Comparison of ENCODE assay signal across 13 mouse cellular contexts in genomic region chr7:99407598-99407997, GRCm38 (mm10). TPM values are rescaled to one million over a fixed set of nuclear protein-coding genes. Genes with fewer than 3 reads are reported as not detected.
DNase-seq lines count a peak whose midpoint lies in the region; ATAC-seq and TF ChIP-seq lines count a peak whose summit lies in the region.
"Had no signal": no experiment of that assay in that cellular context is flagged by ENCODE, and none has a peak within 500 bp of the region (broad histone marks: within the 10 kb centered on the region; RNA-seq: fewer than 3 reads in every experiment).

No protein-coding gene starts in this region.

- no peak for TF ChIP-seq POLR2A in ES-Bruce4 (IDR thresholded peaks at IDR 0.05; ENCODE audit: insufficient read depth, low read length)

- H3K27ac ChIP-seq in hindbrain, embryonic 13.5 days = no peak overlapping the region
- no peak overlapping the region for H3K27ac ChIP-seq in hindbrain, embryonic 11.5 days (ENCODE audit: low read depth, low read length)
- no peak overlapping the region for H3K27ac ChIP-seq in ES-Bruce4 (ENCODE audit: insufficient read depth, low read length)
- H3K27ac ChIP-seq in liver, postnatal 0 days (ENCODE audit: low read depth) = 0 out of 2 replicates have a peak overlapping the region, but pooled peaks have one; percentile 22
- H3K27ac ChIP-seq in midbrain, postnatal 0 days (ENCODE audit: low read depth, low read length) = no peak overlapping the region
- H3K27ac ChIP-seq: forebrain, embryonic 12.5 days; neural tube, embryonic 13.5 days had no signal

- H3K27me3 ChIP-seq in hindbrain, embryonic 13.5 days = no peaks in the 10 kb centered on the region
- H3K27me3 ChIP-seq in hindbrain, embryonic 11.5 days (ENCODE audit: control insufficient read depth, insufficient read depth, low read length) = no peaks in the 10 kb centered on the region
- no peaks in the 10 kb centered on the region for H3K27me3 ChIP-seq in ES-Bruce4 (ENCODE audit: control insufficient read depth, insufficient read depth, low read length, poor library complexity, severe bottlenecking)
- H3K27me3 ChIP-seq in liver, postnatal 0 days (ENCODE audit: insufficient read depth, low read length) = no peaks in the 10 kb centered on the region
- no peaks in the 10 kb centered on the region for H3K27me3 ChIP-seq in midbrain, postnatal 0 days (ENCODE audit: insufficient read depth, low read length)
- H3K27me3 ChIP-seq: forebrain, embryonic 12.5 days; neural tube, embryonic 13.5 days had no signal

- DNase-seq in hindbrain, embryonic 11.5 days (ENCODE audit: low spot score) = no peak
- DNase-seq in 416B (ENCODE audit: low read depth) = peak; percentile 79
- no peak for DNase-seq in liver, postnatal 0 days
- no peak for DNase-seq in midbrain, postnatal 0 days (ENCODE audit: low spot score)
- DNase-seq in adrenal gland, adult (ENCODE audit: inconsistent age in 2 of 2, low spot score in 1 of 2) = no peak
- no peak for DNase-seq in Muller cell, postnatal 12 days (ENCODE audit: inconsistent ontology term)
- DNase-seq: right cerebral cortex, postnatal 4 days had no signal

- peak; percentile 51; the same call in 1 of the 2 replicates for TF ChIP-seq EP300 in ES-Bruce4 (IDR thresholded peaks at IDR 0.05; ENCODE audit: insufficient read depth, low read depth, low read length)
- TF ChIP-seq EP300 in liver, postnatal 0 days (IDR thresholded peaks at IDR 0.05; ENCODE audit: low read depth) = no peak

- 0 out of 2 replicates have a peak, but pooled peaks have one; percentile 15 for ATAC-seq in hindbrain, embryonic 13.5 days (ENCODE audit: low FRiP score)
- no peak for ATAC-seq in hindbrain, embryonic 11.5 days (ENCODE audit: low FRiP score)
- ATAC-seq in liver, postnatal 0 days = peak; percentile 47; the same call in 1 of the 2 replicates
- ATAC-seq in midbrain, postnatal 0 days (ENCODE audit: low FRiP score) = no peak

- 82% methylated on average over 2 of the region's 2 CpGs for WGBS in hindbrain, embryonic 13.5 days
- 96% methylated on average over 2 of the region's 2 CpGs for WGBS in hindbrain, embryonic 11.5 days
- 42% methylated on average over 2 of the region's 2 CpGs for WGBS in liver, postnatal 0 days (ENCODE audit: insufficient replicate concordance)
- WGBS in midbrain, postnatal 0 days = 87% methylated on average over 2 of the region's 2 CpGs

- H3K4me2 ChIP-seq in hindbrain, embryonic 13.5 days = no peak overlapping the region
- H3K4me2 ChIP-seq in hindbrain, embryonic 11.5 days (replicated peaks; ENCODE audit: low read depth, low read length) = no peak overlapping the region
- peak overlapping the region; percentile 6; the same call in 1 of the 2 replicates for H3K4me2 ChIP-seq in liver, postnatal 0 days (ENCODE audit: low read depth, low read length)
- no peak overlapping the region for H3K4me2 ChIP-seq in midbrain, postnatal 0 days (ENCODE audit: low read depth, low read length, poor library complexity, severe bottlenecking)
- H3K4me2 ChIP-seq: forebrain, embryonic 12.5 days; midbrain, embryonic 11.5 days; neural tube, embryonic 13.5 days had no signal

- H3K4me1 ChIP-seq in hindbrain, embryonic 13.5 days (replicated peaks) = peaks cover 26% of the 10 kb centered on the region
- H3K4me1 ChIP-seq in hindbrain, embryonic 11.5 days (replicated peaks; ENCODE audit: control insufficient read depth, insufficient read depth, low read length) = peaks cover 3% of the 10 kb centered on the region; the same call in 1 of the 2 replicates
- peaks cover 12% of the 10 kb centered on the region for H3K4me1 ChIP-seq in ES-Bruce4 (ENCODE audit: control insufficient read depth, insufficient read depth, low read length)
- peaks cover 16% of the 10 kb centered on the region for H3K4me1 ChIP-seq in liver, postnatal 0 days (ENCODE audit: insufficient read depth)
- no peaks in the 10 kb centered on the region for H3K4me1 ChIP-seq in midbrain, postnatal 0 days (ENCODE audit: insufficient read depth, low read length)

- H3K4me3 ChIP-seq in hindbrain, embryonic 13.5 days = no peak overlapping the region
- H3K4me3 ChIP-seq in hindbrain, embryonic 11.5 days (ENCODE audit: low read depth, low read length) = no peak overlapping the region
- no peak overlapping the region for H3K4me3 ChIP-seq in ES-Bruce4 (ENCODE audit: low read depth, low read length)
- no peak overlapping the region for H3K4me3 ChIP-seq in liver, postnatal 0 days (ENCODE audit: low read depth, low read length)
- H3K4me3 ChIP-seq in midbrain, postnatal 0 days (ENCODE audit: low read depth, low read length) = no peak overlapping the region
- H3K4me3 ChIP-seq: forebrain, embryonic 12.5 days; neural tube, embryonic 13.5 days had no signal

- peaks cover 43% of the 10 kb centered on the region for H3K36me3 ChIP-seq in hindbrain, embryonic 13.5 days
- no peaks in the 10 kb centered on the region for H3K36me3 ChIP-seq in hindbrain, embryonic 11.5 days (ENCODE audit: control insufficient read depth, insufficient read depth, low read length)
- no peaks in the 10 kb centered on the region for H3K36me3 ChIP-seq in ES-Bruce4 (ENCODE audit: control insufficient read depth, insufficient read depth, low read length, poor library complexity, severe bottlenecking)
- H3K36me3 ChIP-seq in liver, postnatal 0 days (replicated peaks; ENCODE audit: insufficient read depth, low read length) = no peaks in the 10 kb centered on the region
- peaks cover 7% of the 10 kb centered on the region for H3K36me3 ChIP-seq in midbrain, postnatal 0 days (ENCODE audit: insufficient read depth, low read length)
- H3K36me3 ChIP-seq: forebrain, embryonic 12.5 days had no signal

- no peak for TF ChIP-seq CTCF in ES-Bruce4 (IDR thresholded peaks at IDR 0.05; ENCODE audit: low read depth, low read length)
- TF ChIP-seq CTCF in liver, postnatal 0 days (IDR thresholded peaks at IDR 0.05; ENCODE audit: low read depth) = no peak
- no peak for TF ChIP-seq CTCF in midbrain, postnatal 0 days (IDR thresholded peaks at IDR 0.05)

- H3K9me3 ChIP-seq in hindbrain, embryonic 13.5 days = no peaks in the 10 kb centered on the region
- no peaks in the 10 kb centered on the region for H3K9me3 ChIP-seq in hindbrain, embryonic 11.5 days (ENCODE audit: control insufficient read depth, low read length)
- H3K9me3 ChIP-seq in ES-Bruce4 (replicated peaks; ENCODE audit: control insufficient read depth, insufficient read depth, low read length, poor library complexity, severe bottlenecking) = no peaks in the 10 kb centered on the region
- no peaks in the 10 kb centered on the region for H3K9me3 ChIP-seq in liver, postnatal 0 days (ENCODE audit: low read length)
- H3K9me3 ChIP-seq in midbrain, postnatal 0 days (ENCODE audit: low read length) = no peaks in the 10 kb centered on the region
- H3K9me3 ChIP-seq: forebrain, embryonic 12.5 days; neural tube, embryonic 13.5 days had no signal

- H3K9ac ChIP-seq in hindbrain, embryonic 13.5 days = no peak overlapping the region
- H3K9ac ChIP-seq in hindbrain, embryonic 11.5 days (ENCODE audit: low read depth, low read length) = no peak overlapping the region
- H3K9ac ChIP-seq in ES-Bruce4 (ENCODE audit: low read depth, poor library complexity, severe bottlenecking) = no peak overlapping the region
- H3K9ac ChIP-seq in liver, postnatal 0 days (replicated peaks) = no peak overlapping the region
- H3K9ac ChIP-seq in midbrain, postnatal 0 days (replicated peaks; ENCODE audit: low read length, poor library complexity, severe bottlenecking) = no peak overlapping the region
- H3K9ac ChIP-seq: forebrain, embryonic 12.5 days; neural tube, embryonic 13.5 days had no signal

RNA-seq across cellular contexts. Expression of gene Gdpd5, which starts 26.4 kb away (rescaled TPM):
- polyA plus RNA-seq in hindbrain, embryonic 13.5 days (2015; fragmentation: Nextera tagmentation; extraction: Ambion mirVana) = 53.2 and 55.3 TPM in 2 replicates
- polyA plus RNA-seq in hindbrain, embryonic 11.5 days (2014; fragmentation: Nextera tagmentation; extraction: Ambion mirVana) = 23.0 and 25.9 TPM in 2 replicates
- polyA plus RNA-seq in ES-Bruce4 (2011; ENCODE audit: insufficient read depth, insufficient read length, low read depth, missing spikeins) = 5.9 and 8.4 TPM in 2 replicates
- 1.7 TPM in 2 replicates for polyA plus RNA-seq in liver, postnatal 0 days (2015; fragmentation: Nextera tagmentation; extraction: Ambion mirVana)
- total RNA-seq in midbrain, postnatal 0 days (2014; rRNA removed) = 41.0 and 44.6 TPM in 2 replicates
- polyA plus RNA-seq in midbrain, postnatal 0 days (2015; fragmentation: Nextera tagmentation; extraction: Ambion mirVana) = 25.9 and 26.0 TPM in 2 replicates

RNA-seq across cellular contexts. Expression of gene Serpinh1, which starts 54.6 kb away (rescaled TPM):
- 394 and 407 TPM in 2 replicates for polyA plus RNA-seq in hindbrain, embryonic 13.5 days (2015; fragmentation: Nextera tagmentation; extraction: Ambion mirVana)
- 245 and 269 TPM in 2 replicates for polyA plus RNA-seq in hindbrain, embryonic 11.5 days (2014; fragmentation: Nextera tagmentation; extraction: Ambion mirVana)
- polyA plus RNA-seq in ES-Bruce4 (2011; ENCODE audit: insufficient read depth, insufficient read length, low read depth, missing spikeins) = 211 and 229 TPM in 2 replicates
- 24.0 and 29.6 TPM in 2 replicates for polyA plus RNA-seq in liver, postnatal 0 days (2015; fragmentation: Nextera tagmentation; extraction: Ambion mirVana)
- total RNA-seq in midbrain, postnatal 0 days (2014; rRNA removed) = 151 and 160 TPM in 2 replicates
- polyA plus RNA-seq in midbrain, postnatal 0 days (2015; fragmentation: Nextera tagmentation; extraction: Ambion mirVana) = 114 and 125 TPM in 2 replicates

RNA-seq across cellular contexts. Expression of gene Klhl35, which starts 58.2 kb away (rescaled TPM):
- polyA plus RNA-seq in hindbrain, embryonic 13.5 days (2015; fragmentation: Nextera tagmentation; extraction: Ambion mirVana) = 7.4 and 12.2 TPM in 2 replicates
- 30.3 and 35.7 TPM in 2 replicates for polyA plus RNA-seq in hindbrain, embryonic 11.5 days (2014; fragmentation: Nextera tagmentation; extraction: Ambion mirVana)
- not detected in 2 replicates for polyA plus RNA-seq in ES-Bruce4 (2011; ENCODE audit: insufficient read depth, insufficient read length, low read depth, missing spikeins)
- 0.35 and 0.37 TPM in 2 replicates for polyA plus RNA-seq in liver, postnatal 0 days (2015; fragmentation: Nextera tagmentation; extraction: Ambion mirVana)
- total RNA-seq in midbrain, postnatal 0 days (2014; rRNA removed) = 1.4 and 3.9 TPM in 2 replicates
- 2.1 and 2.4 TPM in 2 replicates for polyA plus RNA-seq in midbrain, postnatal 0 days (2015; fragmentation: Nextera tagmentation; extraction: Ambion mirVana)
- total RNA-seq: gastrocnemius, adult 8-10 months had no signal

Comparison
In these comparisons a context has a peak if more than half of its experiments do, and no peak if none do; other contexts are left out.
1. ATAC-seq: peak in hindbrain, embryonic 13.5 days (single experiment) and liver, postnatal 0 days (single experiment); none in hindbrain, embryonic 11.5 days (single experiment) and midbrain, postnatal 0 days (single experiment).